Mouse (Mus musculus): ENCODE data around the gene Adgrg3. TPM values are rescaled to one million over a fixed set of nuclear protein-coding genes. Genes with fewer than 3 reads are reported as not detected.
"Not testable (repeated sequence)": the region's sequence is repeated elsewhere in the genome, so short reads cannot be mapped to it uniquely, and the experiment has no call there.

Adgrg3 gene
- polyA plus RNA-seq, 1 experiment from 2014 or later, result 1.1 TPM

DNA sequence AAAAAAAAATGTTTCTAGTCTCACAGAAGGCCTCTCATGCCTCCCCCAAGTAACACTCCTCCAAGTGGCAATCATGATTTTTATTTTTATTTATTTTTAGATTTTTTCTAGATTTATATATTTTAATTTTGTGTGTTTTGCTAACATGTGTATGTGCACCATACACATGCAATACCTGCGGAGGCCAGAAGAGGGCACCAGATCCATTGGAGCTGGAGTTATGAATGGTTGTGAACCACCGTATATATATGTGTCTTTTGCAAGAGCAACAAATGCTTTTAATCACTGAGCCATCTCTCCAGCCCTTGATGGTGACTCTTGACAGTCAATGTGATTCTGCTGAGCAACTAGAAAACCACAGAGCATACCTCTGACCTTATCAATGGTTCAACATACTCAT, 7.9 kb downstream of the Adgrg3 start:
- Histone ChIP-seq H3K36me3 (ENCODE audit: control insufficient read depth, insufficient read depth, low read length) (no peaks in the 10 kb centered on the region), H3K27me3 (ENCODE audit: control insufficient read depth, insufficient read depth, low read length) (no peaks in the 10 kb centered on the region), H3K9me3 (ENCODE audit: control insufficient read depth, low read length) (no peaks in the 10 kb centered on the region), H3K4me2 (ENCODE audit: low read depth, low read length) (no peak overlapping the region), H3K9ac (replicated peaks; ENCODE audit: low read depth, low read length) (no peak overlapping the region), H3K4me3 (ENCODE audit: low read depth, low read length) (no peak overlapping the region), H3K27ac (ENCODE audit: low read depth, low read length) (no peak overlapping the region), H3K4me1 (ENCODE audit: control insufficient read depth, insufficient read depth, low read length) (no peaks in the 10 kb centered on the region)
- no peak for ATAC-seq (ENCODE audit: low read depth)
- WGBS, result 73% methylated on average over 2 of the region's 2 CpGs

DNA sequence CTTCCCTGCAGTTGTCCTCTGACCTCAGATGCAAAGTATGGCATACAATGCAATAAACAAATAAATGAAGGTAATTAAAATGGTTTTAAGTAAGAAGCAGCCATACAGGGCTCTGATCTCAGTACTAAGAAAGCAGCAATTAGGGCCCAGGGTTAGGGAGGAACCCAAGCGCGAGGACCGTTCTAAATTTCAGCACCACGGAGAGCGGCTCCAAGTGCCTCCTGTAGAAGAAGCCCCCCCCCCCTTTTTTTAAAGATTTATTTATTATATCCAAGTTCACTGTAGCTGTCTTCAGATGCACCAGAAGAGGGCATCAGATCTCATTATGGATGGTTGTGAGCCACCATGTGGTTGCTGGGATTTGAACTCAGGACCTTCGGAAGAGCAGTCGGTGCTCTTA, 10.9 kb downstream of the Adgrg3 start:
- H3K36me3 ChIP-seq (ENCODE audit: control insufficient read depth, insufficient read depth, low read length); H3K4me2 ChIP-seq (ENCODE audit: low read depth, low read length); ATAC-seq (ENCODE audit: low read depth); H3K4me1 ChIP-seq (ENCODE audit: control insufficient read depth, insufficient read depth, low read length); H3K27me3 ChIP-seq (ENCODE audit: control insufficient read depth, insufficient read depth, low read length); H3K27ac ChIP-seq (ENCODE audit: low read depth, low read length); H3K9me3 ChIP-seq (ENCODE audit: control insufficient read depth, low read length); H3K4me3 ChIP-seq (ENCODE audit: low read depth, low read length); H3K9ac ChIP-seq (replicated peaks; ENCODE audit: low read depth, low read length): not testable (repeated sequence)
- WGBS, result 62% methylated on average over 7 of the region's 7 CpGs

DNA sequence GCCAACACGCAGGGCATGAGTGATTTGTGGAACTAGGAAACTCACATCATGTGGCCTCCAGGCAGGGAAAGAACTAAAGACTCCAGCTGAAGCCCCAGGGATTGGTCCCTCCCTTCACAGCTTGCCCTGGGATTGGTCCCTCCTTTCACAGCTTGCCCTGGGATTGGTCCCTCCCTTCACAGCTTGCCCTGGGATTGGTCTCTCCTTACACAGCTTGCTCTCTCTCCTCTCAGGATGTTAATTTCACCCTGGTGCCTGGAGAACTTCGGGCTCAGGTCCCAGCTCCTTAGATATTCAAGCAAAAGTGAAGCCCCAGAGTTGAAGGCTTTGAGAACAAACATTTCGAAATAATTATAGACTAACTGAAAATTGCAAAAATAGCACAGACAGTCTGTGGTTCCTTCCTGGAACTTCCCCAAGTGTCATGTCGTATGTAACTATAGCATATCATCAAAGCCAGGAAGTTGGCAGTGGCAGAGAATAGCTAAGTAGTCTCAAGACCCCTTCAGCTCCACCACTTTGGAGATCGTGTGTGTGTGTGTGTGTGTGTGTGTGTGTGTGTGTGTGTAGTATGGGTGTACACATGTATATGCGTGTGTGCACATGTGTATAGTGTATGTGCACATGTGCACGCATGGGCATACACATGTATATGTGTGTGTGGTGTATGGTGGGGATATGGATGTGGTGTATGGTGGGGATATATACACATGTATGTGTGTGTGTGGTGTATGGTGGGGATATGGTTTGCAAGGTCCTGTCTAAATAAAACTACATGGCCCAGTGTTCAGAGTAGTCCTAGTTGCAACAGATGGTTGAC, 19.8 kb downstream of the Adgrg3 start:
- no peaks in the 10 kb centered on the region for H3K36me3 ChIP-seq (ENCODE audit: control insufficient read depth, insufficient read depth, low read length)
- no peak overlapping the region for H3K4me3 ChIP-seq (ENCODE audit: low read depth, low read length)
- no peak overlapping the region for H3K27ac ChIP-seq (ENCODE audit: low read depth, low read length)
- WGBS, result 67% methylated on average over 7 of the region's 7 CpGs
- H3K4me1 ChIP-seq (ENCODE audit: control insufficient read depth, insufficient read depth, low read length), result no peaks in the 10 kb centered on the region
- ATAC-seq (ENCODE audit: low read depth), result no peak
- H3K27me3 ChIP-seq (ENCODE audit: control insufficient read depth, insufficient read depth, low read length), result no peaks in the 10 kb centered on the region
- H3K9ac ChIP-seq (replicated peaks; ENCODE audit: low read depth, low read length), result no peak overlapping the region
- H3K9me3 ChIP-seq (ENCODE audit: control insufficient read depth, low read length), result no peaks in the 10 kb centered on the region
- no peak overlapping the region for H3K4me2 ChIP-seq (ENCODE audit: low read depth, low read length)

DNA sequence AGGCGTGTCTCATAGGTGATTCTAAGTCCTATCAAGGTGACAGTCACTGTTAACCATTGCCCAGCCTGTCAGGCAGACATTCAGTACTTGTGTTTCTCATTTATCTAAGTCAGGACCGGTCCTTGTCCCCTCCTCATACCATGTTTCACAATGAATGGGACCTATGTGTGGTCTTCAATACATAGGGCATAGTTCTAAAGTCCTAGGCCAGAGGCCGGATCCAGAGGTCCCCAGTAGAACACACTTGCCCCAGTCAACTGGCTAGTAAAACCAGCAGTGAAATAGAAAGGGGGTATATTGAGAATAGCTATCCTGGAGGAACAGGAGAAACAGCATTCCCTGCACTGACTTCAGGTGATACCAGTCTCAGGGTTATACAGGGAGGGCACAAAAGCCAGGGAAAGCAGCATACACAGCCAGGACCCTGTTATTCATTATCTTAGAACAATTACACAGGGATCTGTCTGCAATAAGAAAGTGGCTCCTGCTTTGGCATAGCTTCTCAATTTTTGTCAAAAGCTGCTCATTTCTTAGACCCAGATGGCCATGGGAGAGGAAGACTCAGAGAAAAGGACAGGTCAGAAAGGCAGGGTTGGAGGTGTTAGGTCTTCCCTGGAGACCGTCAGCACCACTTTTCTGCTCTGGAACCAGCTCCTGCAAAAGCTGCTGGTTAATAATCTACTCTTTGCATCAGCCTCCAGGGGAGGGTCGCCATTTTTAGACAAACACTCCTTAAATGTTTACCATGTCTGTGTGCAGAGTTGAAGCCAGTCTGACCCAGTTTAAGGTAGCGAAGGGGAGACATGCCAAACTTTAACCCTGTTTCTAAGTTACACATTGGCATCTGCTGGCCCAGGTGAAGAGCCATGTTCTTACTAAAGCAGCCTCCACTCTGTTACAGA, 24.6 kb downstream of the Adgrg3 start:
- Histone ChIP-seq H3K27me3 (ENCODE audit: control insufficient read depth, insufficient read depth, low read length) (no peaks in the 10 kb centered on the region), H3K27ac (ENCODE audit: low read depth, low read length) (no peak overlapping the region), H3K36me3 (ENCODE audit: control insufficient read depth, insufficient read depth, low read length) (no peaks in the 10 kb centered on the region), H3K4me3 (ENCODE audit: low read depth, low read length) (no peak overlapping the region), H3K9me3 (ENCODE audit: control insufficient read depth, low read length) (no peaks in the 10 kb centered on the region), H3K4me1 (ENCODE audit: control insufficient read depth, insufficient read depth, low read length) (no peaks in the 10 kb centered on the region), H3K4me2 (ENCODE audit: low read depth, low read length) (no peak overlapping the region), H3K9ac (replicated peaks; ENCODE audit: low read depth, low read length) (no peak overlapping the region)
- ATAC-seq (ENCODE audit: low read depth), result no peak
- whole genome bisulfite sequencing, result 70% methylated on average over 6 of the region's 6 CpGs

DNA sequence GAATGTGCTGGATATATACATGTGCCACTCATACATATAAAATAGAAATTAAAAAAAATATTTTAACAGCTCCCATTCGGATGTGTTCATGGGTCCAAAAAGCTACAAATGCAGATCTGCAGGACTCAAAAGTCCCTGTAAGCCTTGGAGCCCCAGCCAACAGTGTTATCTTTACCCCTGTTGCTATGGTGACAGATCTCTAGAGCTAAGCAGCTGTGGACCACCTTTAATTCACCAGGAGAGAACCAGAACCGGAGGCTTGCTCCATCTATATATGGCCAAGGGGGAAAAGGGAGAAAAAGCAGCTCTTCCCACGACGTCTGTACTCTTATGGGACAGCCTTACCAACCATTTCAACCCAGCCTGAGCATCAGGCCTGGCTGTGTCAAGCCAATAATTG, 27.3 kb downstream of the Adgrg3 start:
- no peak for ATAC-seq (ENCODE audit: low read depth)
- 74% methylated on average over 4 of the region's 4 CpGs for whole genome bisulfite sequencing
- H3K4me3 ChIP-seq (ENCODE audit: low read depth, low read length), result no peak overlapping the region
- no peaks in the 10 kb centered on the region for H3K27me3 ChIP-seq (ENCODE audit: control insufficient read depth, insufficient read depth, low read length)
- no peaks in the 10 kb centered on the region; the same call in 1 of the 2 replicates for H3K4me1 ChIP-seq (ENCODE audit: control insufficient read depth, insufficient read depth, low read length)
- H3K27ac ChIP-seq (ENCODE audit: low read depth, low read length), result no peak overlapping the region
- H3K36me3 ChIP-seq (ENCODE audit: control insufficient read depth, insufficient read depth, low read length), result no peaks in the 10 kb centered on the region
- H3K4me2 ChIP-seq (ENCODE audit: low read depth, low read length), result no peak overlapping the region
- H3K9ac ChIP-seq (replicated peaks; ENCODE audit: low read depth, low read length), result no peak overlapping the region
- H3K9me3 ChIP-seq (ENCODE audit: control insufficient read depth, low read length), result no peaks in the 10 kb centered on the region

DNA sequence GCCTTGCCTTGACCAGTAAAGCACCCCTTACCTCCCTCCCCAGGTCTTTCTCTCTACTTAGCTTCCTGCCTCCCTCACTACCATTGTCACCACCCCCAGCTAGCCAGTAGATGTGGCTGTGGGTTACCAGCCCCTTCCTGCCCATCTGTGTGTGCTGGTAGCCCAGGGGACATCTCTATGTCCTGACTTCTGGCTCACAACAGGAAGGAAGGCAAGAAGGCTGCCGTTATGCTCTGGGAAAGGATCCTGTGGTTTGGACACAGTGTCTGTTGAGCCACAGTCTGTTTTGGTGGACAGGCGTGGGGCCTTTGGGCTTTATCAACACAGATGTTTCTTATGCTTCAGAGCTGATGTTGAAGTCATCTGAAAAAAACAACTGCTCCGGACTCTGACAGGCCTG, 29.5 kb downstream of the Adgrg3 start:
- H3K9me3 ChIP-seq (ENCODE audit: control insufficient read depth, low read length), result no peaks in the 10 kb centered on the region
- no peak overlapping the region for H3K4me3 ChIP-seq (ENCODE audit: low read depth, low read length)
- ATAC-seq (ENCODE audit: low read depth), result no peak
- H3K27me3 ChIP-seq (ENCODE audit: control insufficient read depth, insufficient read depth, low read length), result no peaks in the 10 kb centered on the region
- H3K9ac ChIP-seq (replicated peaks; ENCODE audit: low read depth, low read length), result no peak overlapping the region
- H3K27ac ChIP-seq (ENCODE audit: low read depth, low read length), result no peak overlapping the region
- H3K4me1 ChIP-seq (ENCODE audit: control insufficient read depth, insufficient read depth, low read length), result no peaks in the 10 kb centered on the region; the same call in 1 of the 2 replicates
- H3K4me2 ChIP-seq (ENCODE audit: low read depth, low read length), result no peak overlapping the region
- H3K36me3 ChIP-seq (ENCODE audit: control insufficient read depth, insufficient read depth, low read length), result no peaks in the 10 kb centered on the region
- 85% methylated on average over 3 of the region's 3 CpGs for WGBS

DNA sequence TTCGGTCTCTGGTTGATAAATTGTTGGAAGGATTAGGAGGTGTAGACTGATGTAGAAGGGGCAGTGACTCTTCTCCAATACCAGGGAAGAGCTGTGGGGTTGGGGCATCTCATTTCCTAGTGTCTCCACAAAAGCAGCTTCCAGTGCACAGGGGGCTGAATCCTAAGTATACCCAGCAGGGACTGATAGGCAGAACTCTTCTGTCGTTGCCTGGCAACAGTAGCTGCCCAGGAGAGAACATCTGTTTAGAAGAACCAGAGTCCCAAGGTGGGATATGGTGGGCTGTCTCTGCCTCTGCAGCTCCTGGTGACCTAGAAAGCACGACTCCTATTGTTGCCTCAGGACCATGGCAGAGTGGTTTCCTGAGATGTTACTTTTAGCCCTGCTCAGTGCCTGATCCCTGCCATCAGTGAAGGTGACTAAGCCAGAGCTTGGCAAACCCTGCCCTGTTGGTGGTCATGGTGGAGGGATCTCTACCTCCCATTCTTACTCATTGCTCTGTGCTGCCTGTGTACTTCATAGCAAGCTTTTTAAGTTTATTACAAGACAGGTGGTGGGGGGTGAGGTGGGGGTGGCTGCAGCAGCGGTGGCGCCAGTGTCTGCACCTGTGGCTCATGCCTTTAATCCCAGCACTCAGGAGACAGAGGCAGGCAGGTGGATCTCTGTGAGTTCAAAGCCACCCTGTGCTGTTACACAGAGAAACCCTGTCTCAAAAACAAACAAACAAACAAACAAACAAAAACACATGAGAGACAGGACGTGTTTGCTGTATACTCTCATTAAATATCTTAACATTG, 30.6 kb downstream of the Adgrg3 start:
- ATAC-seq (ENCODE audit: low read depth), result no peak
- Histone ChIP-seq H3K4me2 (ENCODE audit: low read depth, low read length) (no peak overlapping the region), H3K4me1 (ENCODE audit: control insufficient read depth, insufficient read depth, low read length) (no peaks in the 10 kb centered on the region; the same call in 1 of the 2 replicates), H3K36me3 (ENCODE audit: control insufficient read depth, insufficient read depth, low read length) (no peaks in the 10 kb centered on the region), H3K27me3 (ENCODE audit: control insufficient read depth, insufficient read depth, low read length) (no peaks in the 10 kb centered on the region), H3K9ac (replicated peaks; ENCODE audit: low read depth, low read length) (no peak overlapping the region), H3K27ac (ENCODE audit: low read depth, low read length) (no peak overlapping the region), H3K4me3 (ENCODE audit: low read depth, low read length) (no peak overlapping the region), H3K9me3 (ENCODE audit: control insufficient read depth, low read length) (no peaks in the 10 kb centered on the region)
- WGBS, result 68% methylated on average over 6 of the region's 6 CpGs

DNA sequence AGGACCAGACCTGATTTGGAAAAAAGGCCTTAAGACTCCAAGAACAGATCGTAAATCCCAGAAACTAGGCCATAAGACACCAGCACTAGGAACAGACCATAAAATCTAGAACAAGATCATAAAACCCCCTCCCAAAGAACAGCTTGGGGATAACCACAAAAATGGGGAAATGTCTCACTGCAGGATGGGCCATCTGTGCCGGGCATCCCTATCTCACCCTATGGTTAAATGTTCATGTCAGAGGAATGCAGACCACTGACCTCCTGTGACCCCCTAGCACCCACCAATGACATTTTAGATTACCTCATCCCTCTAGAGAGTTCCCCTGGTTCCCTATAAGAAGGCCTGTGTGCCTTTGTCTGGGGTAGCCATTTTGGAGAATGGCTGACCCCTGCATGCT, 32.1 kb downstream of the Adgrg3 start:
- no peak overlapping the region for H3K4me3 ChIP-seq (ENCODE audit: low read depth, low read length)
- no peak for ATAC-seq (ENCODE audit: low read depth)
- H3K27ac ChIP-seq (ENCODE audit: low read depth, low read length), result no peak overlapping the region
- no peaks in the 10 kb centered on the region for H3K36me3 ChIP-seq (ENCODE audit: control insufficient read depth, insufficient read depth, low read length)
- no peaks in the 10 kb centered on the region for H3K9me3 ChIP-seq (ENCODE audit: control insufficient read depth, low read length)
- no peaks in the 10 kb centered on the region for H3K27me3 ChIP-seq (ENCODE audit: control insufficient read depth, insufficient read depth, low read length)
- 73% methylated on average over 2 of the region's 2 CpGs for WGBS
- no peak overlapping the region for H3K4me2 ChIP-seq (ENCODE audit: low read depth, low read length)
- no peak overlapping the region for H3K9ac ChIP-seq (replicated peaks; ENCODE audit: low read depth, low read length)
- no peaks in the 10 kb centered on the region; the same call in 1 of the 2 replicates for H3K4me1 ChIP-seq (ENCODE audit: control insufficient read depth, insufficient read depth, low read length)
